Mouse (Mus musculus): ENCODE results near the gene Nfe2l2. TPM values are rescaled to one million over a fixed set of nuclear protein-coding genes. Genes with fewer than 3 reads are reported as not detected.

Gene Nfe2l2
- 27.2 and 33.8 TPM in 2 replicates for polyA plus RNA-seq (2012; rRNA removed)

DNA sequence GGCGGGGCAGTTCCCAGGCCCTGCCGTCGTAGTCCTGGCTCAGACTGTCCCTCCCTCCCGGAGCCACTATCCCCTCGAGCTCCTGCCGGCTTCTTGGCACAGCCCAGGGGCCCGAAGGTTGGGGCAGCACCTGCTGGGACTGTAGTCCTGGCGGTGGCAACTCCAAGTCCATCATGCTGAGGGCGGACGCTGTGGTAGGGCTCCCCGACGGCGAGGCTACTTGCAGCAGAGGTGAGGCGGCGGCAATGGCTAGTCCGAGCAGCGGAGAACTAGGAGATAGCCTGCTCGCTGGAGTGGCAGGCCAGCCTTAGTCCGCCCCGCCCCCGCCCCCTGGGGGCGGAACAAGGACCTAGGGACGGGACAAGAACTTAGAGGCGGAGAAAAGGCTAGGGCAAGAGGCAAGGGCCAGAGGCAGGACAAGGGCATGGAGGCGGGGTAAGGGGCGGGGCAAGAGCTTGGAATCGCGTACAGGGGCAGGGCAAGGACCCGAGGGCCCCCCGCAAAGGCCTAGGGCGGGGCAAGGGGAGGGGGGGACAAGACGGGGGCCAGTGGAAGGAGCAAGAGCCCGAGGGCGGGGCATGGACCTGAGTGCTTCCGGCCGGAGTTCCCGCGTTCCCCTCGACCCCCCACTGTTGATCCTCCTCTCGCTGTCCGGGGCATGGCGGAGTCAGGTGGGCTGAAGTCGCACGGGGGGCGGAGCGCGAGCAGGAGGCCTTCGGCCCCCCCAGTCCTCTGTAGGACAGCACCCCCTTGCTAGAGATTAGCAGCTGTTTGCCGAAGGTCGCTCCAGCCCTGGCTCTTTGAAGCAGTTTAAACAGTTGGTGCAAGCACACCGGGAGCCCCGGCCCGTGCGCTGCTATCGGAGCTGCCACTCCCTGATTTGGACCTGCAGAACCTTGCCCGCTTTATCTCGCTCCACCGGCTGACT, at the start of gene Nfe2l2:
Gene Nfe2l2, minus strand, starts transcription at position 408 of the 928 bp plus-strand sequence.

GRCm38 (mm10) chr2:75658727-75659628, 45.5 kb downstream of the Nfe2l2 start, which contains the start of gene Hnrnpa3:
Hnrnpa3 (plus strand) TSS chr2:75659261.

Other genes with a start within 250 kb of the Nfe2l2 start
- 421 and 455 TPM in 2 replicates for gene Hnrnpa3, start 45.4 kb downstream of the Nfe2l2 start, polyA plus RNA-seq (2012; rRNA removed)
- 6.1 and 7.1 TPM in 2 replicates for gene Agps, start 127.5 kb upstream of the Nfe2l2 start, polyA plus RNA-seq (2012; rRNA removed)
- gene Ttc30b, start 233.9 kb upstream of the Nfe2l2 start, polyA plus RNA-seq (2012; rRNA removed), result 0.57 and 0.68 TPM in 2 replicates